Mouse (Mus musculus) neural tube, embryonic 15.5 days (tissue): ENCODE data around the gene Heatr3. TPM values are rescaled to one million over a fixed set of nuclear protein-coding genes. Genes with fewer than 3 reads are reported as not detected.
A peak's percentile ranks its signal among the peaks of the same experiment; 100 is the strongest.

Source experiments
- ATAC-seq: fragments of 200-750 bp; cut with Nextera tagmentation; 2 replicates; pipeline ENCODE4 v1.8.0; 2017; ENCODE audit warnings: mild to moderate bottlenecking, moderate TSS enrichment, moderate library complexity; ENCODE audit not compliant: low FRiP score
- H3K27ac ChIP-seq: fragments of 300-500 bp; sonication (generic); replicated peaks from 2 replicates; pipeline ENCODE4 v1.5.1; 2015; ENCODE audit warnings: mild to moderate bottlenecking, inconsistent platforms
- H3K27me3 ChIP-seq: fragments of 300-500 bp; sonication (generic); replicated peaks from 2 replicates; pipeline ENCODE4 v1.6.1; 2015; ENCODE audit warnings: inconsistent platforms
- H3K36me3 ChIP-seq: fragments of 300-500 bp; sonication (generic); 2 replicates; pipeline ENCODE4 v1.6.1; 2015; ENCODE audit warnings: inconsistent platforms
- H3K4me1 ChIP-seq: fragments of 300-500 bp; sonication (generic); 2 replicates; pipeline ENCODE4 v1.6.1; 2015; ENCODE audit warnings: inconsistent platforms
- H3K4me2 ChIP-seq: fragments of 300-500 bp; sonication (generic); 2 replicates; pipeline ENCODE4 v1.6.1; 2015; ENCODE audit warnings: inconsistent platforms, mild to moderate bottlenecking, moderate library complexity
- H3K4me3 ChIP-seq: fragments of 300-500 bp; sonication (generic); replicated peaks from 2 replicates; pipeline ENCODE4 v1.5.1; 2015; ENCODE audit warnings: mild to moderate bottlenecking, inconsistent platforms
- H3K9ac ChIP-seq: fragments of 300-500 bp; sonication (generic); replicated peaks from 2 replicates; pipeline ENCODE4 v1.6.1; 2015; ENCODE audit warnings: mild to moderate bottlenecking, inconsistent platforms
- H3K9me3 ChIP-seq: fragments of 300-500 bp; sonication (generic); replicated peaks from 2 replicates; pipeline ENCODE4 v1.6.1; 2016; ENCODE audit warnings: inconsistent platforms
- WGBS: fragments of 180-500 bp; shearing (Covaris S2); methylation state at CpG from one replicate; pipeline ENCODE4 v1.1.7; 2015; ENCODE audit warnings: mixed read lengths; 5-methylcytosine and 5-hydroxymethylcytosine counted together
- polyA plus RNA-seq: library from polyadenylated mRNA; unstranded; fragments of >200 nt; fragmentation: Nextera tagmentation; extraction: Ambion mirVana; gene quantifications from 2 replicates; pipeline ENCODE4 v1.2.1, GENCODE M21; 2015

Gene Heatr3
- polyA plus RNA-seq, 1 experiment from 2014 or later: 39.9 TPM

GRCm38 (mm10) chr8:88139256-88139655, 1.6 kb downstream of the Heatr3 start:
- 92% methylated on average over 3 of the region's 3 CpGs for WGBS
- ATAC-seq: no peak
- peaks cover 21% of the 10 kb centered on the region for H3K4me1 ChIP-seq
- H3K27me3 ChIP-seq: no peaks in the 10 kb centered on the region
- H3K27ac ChIP-seq: no peak overlapping the region
- no peak overlapping the region for H3K9ac ChIP-seq
- H3K4me2 ChIP-seq: peak overlapping the region; percentile 65; the same call in 1 of the 2 replicates
- H3K9me3 ChIP-seq: no peaks in the 10 kb centered on the region
- H3K4me3 ChIP-seq: no peak overlapping the region
- peaks cover 44% of the 10 kb centered on the region for H3K36me3 ChIP-seq

GRCm38 (mm10) chr8:88141629-88142028, 4.0 kb downstream of the Heatr3 start:
- ATAC-seq: no peak
- H3K27me3 ChIP-seq: no peaks in the 10 kb centered on the region
- H3K4me1 ChIP-seq: peaks cover 21% of the 10 kb centered on the region
- H3K9me3 ChIP-seq: no peaks in the 10 kb centered on the region
- H3K27ac ChIP-seq: no peak overlapping the region
- peaks cover 44% of the 10 kb centered on the region for H3K36me3 ChIP-seq
- 96% methylated on average over 3 of the region's 3 CpGs for WGBS
- H3K4me3 ChIP-seq: no peak overlapping the region
- no peak overlapping the region for H3K4me2 ChIP-seq
- no peak overlapping the region for H3K9ac ChIP-seq

- no peak overlapping the region for H3K4me2 ChIP-seq
- no peaks in the 10 kb centered on the region for H3K9me3 ChIP-seq
- H3K36me3 ChIP-seq: peaks cover 65% of the 10 kb centered on the region
- no peak overlapping the region for H3K9ac ChIP-seq
- H3K27me3 ChIP-seq: no peaks in the 10 kb centered on the region
- no peak overlapping the region for H3K4me3 ChIP-seq
- no peak overlapping the region for H3K27ac ChIP-seq
- WGBS: 93% methylated on average over 5 of the region's 5 CpGs
- peaks cover 15% of the 10 kb centered on the region for H3K4me1 ChIP-seq
- no peak for ATAC-seq
Measured at GRCm38 (mm10) chr8:88144041-88144440, 6.4 kb downstream of the Heatr3 start.

GRCm38 (mm10) chr8:88150910-88151371, 13.3 kb downstream of the Heatr3 start:
- Histone ChIP-seq H3K9ac (no peak overlapping the region), H3K4me1 (no peaks in the 10 kb centered on the region), H3K4me2 (no peak overlapping the region), H3K36me3 (peaks cover 75% of the 10 kb centered on the region), H3K4me3 (no peak overlapping the region), H3K9me3 (no peaks in the 10 kb centered on the region), H3K27me3 (no peaks in the 10 kb centered on the region), H3K27ac (no peak overlapping the region)
- no peak for ATAC-seq
- WGBS: 99% methylated on average over 6 of the region's 6 CpGs

- WGBS: 90% methylated on average over 10 of the region's 10 CpGs
- H3K9me3 ChIP-seq: no peaks in the 10 kb centered on the region
- no peak for ATAC-seq
Measured at GRCm38 (mm10) chr8:88160237-88160995, 22.8 kb downstream of the Heatr3 start.

GRCm38 (mm10) chr8:88161439-88161838, 23.8 kb downstream of the Heatr3 start:
- no peak for ATAC-seq
- Histone ChIP-seq H3K9me3 (no peaks in the 10 kb centered on the region), H3K4me3 (no peak overlapping the region), H3K27ac (no peak overlapping the region), H3K4me2 (no peak overlapping the region), H3K9ac (no peak overlapping the region), H3K36me3 (peaks cover 82% of the 10 kb centered on the region), H3K4me1 (no peaks in the 10 kb centered on the region), H3K27me3 (no peaks in the 10 kb centered on the region)
- WGBS: 81% methylated on average over 5 of the region's 5 CpGs

More at GRCm38 (mm10) chr8:88160237-88160995, 22.8 kb downstream of the Heatr3 start:
- H3K4me3 ChIP-seq: no peak overlapping the region
- no peak overlapping the region for H3K9ac ChIP-seq
- no peaks in the 10 kb centered on the region for H3K27me3 ChIP-seq
- H3K4me1 ChIP-seq: no peaks in the 10 kb centered on the region
- no peak overlapping the region for H3K4me2 ChIP-seq
- H3K36me3 ChIP-seq: peaks cover 82% of the 10 kb centered on the region
- no peak overlapping the region for H3K27ac ChIP-seq

- H3K9me3 ChIP-seq: no peaks in the 10 kb centered on the region
- no peak overlapping the region for H3K4me3 ChIP-seq
- ATAC-seq: no peak
- no peaks in the 10 kb centered on the region for H3K27me3 ChIP-seq
- H3K4me2 ChIP-seq: no peak overlapping the region
- no peak overlapping the region for H3K27ac ChIP-seq
- 85% methylated on average over 7 of the region's 7 CpGs for WGBS
- H3K9ac ChIP-seq: no peak overlapping the region
- no peaks in the 10 kb centered on the region for H3K4me1 ChIP-seq
- peaks cover 23% of the 10 kb centered on the region for H3K36me3 ChIP-seq
Measured at GRCm38 (mm10) chr8:88175264-88175663, 37.6 kb downstream of the Heatr3 start.

GRCm38 (mm10) chr8:88177291-88177690, 39.6 kb downstream of the Heatr3 start:
- Histone ChIP-seq H3K4me1 (no peaks in the 10 kb centered on the region), H3K9me3 (no peaks in the 10 kb centered on the region), H3K36me3 (peaks cover 10% of the 10 kb centered on the region), H3K4me2 (no peak overlapping the region), H3K27ac (no peak overlapping the region), H3K9ac (no peak overlapping the region), H3K4me3 (no peak overlapping the region), H3K27me3 (no peaks in the 10 kb centered on the region)
- whole genome bisulfite sequencing: 92% methylated on average over 8 of the region's 8 CpGs
- ATAC-seq: no peak

- whole genome bisulfite sequencing: 79% methylated on average over 2 of the region's 2 CpGs
- no peaks in the 10 kb centered on the region for H3K9me3 ChIP-seq
- H3K9ac ChIP-seq: no peak overlapping the region
- H3K4me1 ChIP-seq: no peaks in the 10 kb centered on the region
- H3K27me3 ChIP-seq: no peaks in the 10 kb centered on the region
- H3K27ac ChIP-seq: no peak overlapping the region
- H3K4me2 ChIP-seq: no peak overlapping the region
- H3K36me3 ChIP-seq: no peaks in the 10 kb centered on the region
- ATAC-seq: no peak
- H3K4me3 ChIP-seq: no peak overlapping the region
Measured at GRCm38 (mm10) chr8:88183121-88183520, 45.5 kb downstream of the Heatr3 start.

GRCm38 (mm10) chr8:88184914-88185313, 47.3 kb downstream of the Heatr3 start:
- WGBS: 83% methylated on average over 1 of the region's 1 CpGs
- no peaks in the 10 kb centered on the region for H3K27me3 ChIP-seq

GRCm38 (mm10) chr8:88185716-88186115, 48.1 kb downstream of the Heatr3 start:
- WGBS: 88% methylated on average over 6 of the region's 6 CpGs
- H3K4me1 ChIP-seq: no peaks in the 10 kb centered on the region
- H3K27me3 ChIP-seq: no peaks in the 10 kb centered on the region
- H3K27ac ChIP-seq: no peak overlapping the region
- ATAC-seq: no peak
- no peak overlapping the region for H3K9ac ChIP-seq
- no peaks in the 10 kb centered on the region for H3K9me3 ChIP-seq
- no peaks in the 10 kb centered on the region for H3K36me3 ChIP-seq
- no peak overlapping the region for H3K4me2 ChIP-seq
- H3K4me3 ChIP-seq: no peak overlapping the region

More at GRCm38 (mm10) chr8:88184914-88185313, 47.3 kb downstream of the Heatr3 start:
- Histone ChIP-seq H3K4me3 (no peak overlapping the region), H3K9ac (no peak overlapping the region), H3K9me3 (no peaks in the 10 kb centered on the region), H3K27ac (no peak overlapping the region), H3K4me2 (no peak overlapping the region), H3K4me1 (no peaks in the 10 kb centered on the region), H3K36me3 (no peaks in the 10 kb centered on the region)
- no peak for ATAC-seq

GRCm38 (mm10) chr8:88197328-88197727, 59.7 kb downstream of the Heatr3 start:
- WGBS: 71% methylated on average over 3 of the region's 3 CpGs
- ATAC-seq: no peak
- Histone ChIP-seq H3K27ac (no peak overlapping the region), H3K4me1 (peaks cover 26% of the 10 kb centered on the region), H3K4me2 (no peak overlapping the region), H3K36me3 (no peaks in the 10 kb centered on the region), H3K27me3 (no peaks in the 10 kb centered on the region), H3K4me3 (no peak overlapping the region), H3K9ac (no peak overlapping the region), H3K9me3 (no peaks in the 10 kb centered on the region)
